Mouse (Mus musculus): ENCODE results near the gene Gm49369.

- no peak for TF ChIP-seq CTCF (IDR thresholded peaks at IDR 0.05; ENCODE audit: extremely low read depth, insufficient read length, insufficient replicate concordance, low read depth, low read length)
- TF ChIP-seq POLR2A (IDR thresholded peaks at IDR 0.05; ENCODE audit: low read depth, low read length), result no peak
These were observed 11.1 kb downstream of the Gm49369 start for GRCm38 (mm10) chr7:142371398-142371767.
